24 mouse cellular contexts compared by ENCODE assay signal in genomic region chr9:61581046-61581445, GRCm38 (mm10).
DNase-seq lines count a peak whose midpoint lies in the region; ATAC-seq lines count a peak whose summit lies in the region.
"Had no signal": no experiment of that assay in that cellular context is flagged by ENCODE, and none has a peak within 500 bp of the region (broad histone marks: within the 10 kb centered on the region; RNA-seq: fewer than 3 reads in every experiment).

No protein-coding gene starts in this region.

- peak; percentile 28 for DNase-seq in midbrain, embryonic 11.5 days (ENCODE audit: low spot score, missing footprints)
- DNase-seq in NIH3T3 (ENCODE audit: low read depth) = peak; percentile 11
- peak; percentile 24 for DNase-seq in gastrocnemius, postnatal 10 days
- DNase-seq in lung, postnatal 4 days = no peak
- DNase-seq in ovary, postnatal 36 days (ENCODE audit: low spot score) = no peak
- DNase-seq: adrenal gland, postnatal 10 days; adrenal gland, postnatal 36 days; cerebellum, adult 11 months; cerebellum, adult 8-10 months; cerebellum, postnatal 10 days; cerebellum, postnatal 36 days; embryo, embryonic 11 days; forebrain, postnatal 0 days; heart, adult 11 months; kidney, adult 2 months had no signal

- no peak overlapping the region for H3K4me3 ChIP-seq in midbrain, embryonic 11.5 days (ENCODE audit: low read depth, low read length)
- no peak overlapping the region for H3K4me3 ChIP-seq in midbrain, embryonic 13.5 days (replicated peaks)
- H3K4me3 ChIP-seq: embryonic facial prominence, embryonic 10.5 days; embryonic facial prominence, embryonic 13.5 days; forebrain, embryonic 10.5 days; hindbrain, embryonic 12.5 days; hindbrain, embryonic 15.5 days had no signal

- 88% methylated on average over 6 of the region's 6 CpGs for WGBS in midbrain, embryonic 11.5 days
- WGBS in midbrain, embryonic 13.5 days = 81% methylated on average over 6 of the region's 6 CpGs

- H3K9ac ChIP-seq in midbrain, embryonic 11.5 days (ENCODE audit: low read length) = no peak overlapping the region
- H3K9ac ChIP-seq in midbrain, embryonic 13.5 days (replicated peaks) = no peak overlapping the region
- H3K9ac ChIP-seq: embryonic facial prominence, embryonic 13.5 days; forebrain, postnatal 0 days; hindbrain, embryonic 12.5 days; hindbrain, embryonic 15.5 days had no signal

- H3K4me1 ChIP-seq in midbrain, embryonic 11.5 days (ENCODE audit: control insufficient read depth, insufficient read depth, low read length) = no peaks in the 10 kb centered on the region
- H3K4me1 ChIP-seq in midbrain, embryonic 13.5 days (replicated peaks) = peaks cover 29% of the 10 kb centered on the region

- no peaks in the 10 kb centered on the region for H3K9me3 ChIP-seq in midbrain, embryonic 11.5 days (ENCODE audit: control insufficient read depth, low read length)
- no peaks in the 10 kb centered on the region for H3K9me3 ChIP-seq in midbrain, embryonic 13.5 days
- H3K9me3 ChIP-seq: embryonic facial prominence, embryonic 10.5 days; embryonic facial prominence, embryonic 13.5 days; forebrain, embryonic 10.5 days; hindbrain, embryonic 12.5 days; hindbrain, embryonic 15.5 days had no signal

- H3K4me2 ChIP-seq in midbrain, embryonic 11.5 days = no peak overlapping the region
- no peak overlapping the region for H3K4me2 ChIP-seq in midbrain, embryonic 13.5 days (replicated peaks)
- H3K4me2 ChIP-seq: embryonic facial prominence, embryonic 13.5 days; heart, embryonic 11.5 days; hindbrain, embryonic 12.5 days; hindbrain, embryonic 15.5 days had no signal

- H3K27me3 ChIP-seq in midbrain, embryonic 11.5 days (ENCODE audit: control insufficient read depth, insufficient read depth, low read length) = no peaks in the 10 kb centered on the region
- H3K27me3 ChIP-seq in midbrain, embryonic 13.5 days = peaks cover 17% of the 10 kb centered on the region
- H3K27me3 ChIP-seq: embryonic facial prominence, embryonic 13.5 days; hindbrain, embryonic 12.5 days; hindbrain, embryonic 15.5 days had no signal

- no peaks in the 10 kb centered on the region for H3K36me3 ChIP-seq in midbrain, embryonic 11.5 days (ENCODE audit: control insufficient read depth, insufficient read depth, low read length)
- H3K36me3 ChIP-seq in midbrain, embryonic 13.5 days = no peaks in the 10 kb centered on the region
- H3K36me3 ChIP-seq: embryonic facial prominence, embryonic 10.5 days; embryonic facial prominence, embryonic 13.5 days; forebrain, embryonic 10.5 days; hindbrain, embryonic 12.5 days; hindbrain, embryonic 15.5 days had no signal

- ATAC-seq in midbrain, embryonic 11.5 days (ENCODE audit: low FRiP score) = no peak
- no peak for ATAC-seq in midbrain, embryonic 13.5 days
- ATAC-seq: forebrain, embryonic 14.5 days; forebrain, postnatal 0 days; intestine, postnatal 0 days had no signal

- no peak overlapping the region for H3K27ac ChIP-seq in midbrain, embryonic 11.5 days (ENCODE audit: low read depth, low read length)
- no peak overlapping the region for H3K27ac ChIP-seq in midbrain, embryonic 13.5 days
- H3K27ac ChIP-seq: embryonic facial prominence, embryonic 10.5 days; embryonic facial prominence, embryonic 13.5 days; forebrain, embryonic 10.5 days; hindbrain, embryonic 12.5 days; hindbrain, embryonic 15.5 days had no signal

Comparison
In these comparisons a context has a peak if more than half of its experiments do, and no peak if none do; other contexts are left out.
1. DNase-seq: peak in midbrain, embryonic 11.5 days (single experiment), NIH3T3 (single experiment) and gastrocnemius, postnatal 10 days (single experiment); none in lung, postnatal 4 days (0 of 2) and ovary, postnatal 36 days (single experiment).